In genomic region chr9:60895486-60896110, GRCm38 (mm10) we compare ENCODE assay signal across 9 mouse cellular contexts.
DNase-seq lines count a peak whose midpoint lies in the region; ATAC-seq and TF ChIP-seq lines count a peak whose summit lies in the region.
"Had no signal": no experiment of that assay in that cellular context is flagged by ENCODE, and none has a peak within 500 bp of the region (broad histone marks: within the 10 kb centered on the region; RNA-seq: fewer than 3 reads in every experiment).

No protein-coding gene starts in this region.

- TF ChIP-seq CTCF in thymus, adult 2 months (IDR thresholded peaks at IDR 0.05; ENCODE audit: borderline replicate concordance, control insufficient read depth, extremely low read depth, insufficient read depth, low read length, poor library complexity): no peak

- H3K4me3 ChIP-seq in thymus, adult 2 months (ENCODE audit: control insufficient read depth, insufficient read depth, low read length): no peak overlapping the region
- no peak overlapping the region for H3K4me3 ChIP-seq in kidney, embryonic 16.5 days (ENCODE audit: low read length)
- no peak overlapping the region for H3K4me3 ChIP-seq in limb, embryonic 14.5 days (replicated peaks; ENCODE audit: low read length)
- H3K4me3 ChIP-seq in neural tube, embryonic 15.5 days (replicated peaks): no peak overlapping the region
- H3K4me3 ChIP-seq: myocyte had no signal

- H3K4me1 ChIP-seq in thymus, adult 2 months (replicated peaks; ENCODE audit: control insufficient read depth, insufficient read depth, low read length): no peaks in the 10 kb centered on the region
- peaks cover 13% of the 10 kb centered on the region for H3K4me1 ChIP-seq in kidney, embryonic 16.5 days (ENCODE audit: insufficient read depth, low read length)
- H3K4me1 ChIP-seq in limb, embryonic 14.5 days (ENCODE audit: control insufficient read depth, insufficient read depth, low read length): 0 out of 2 replicates have a peak, but pooled peaks cover 4% of the 10 kb centered on the region
- peaks cover 14% of the 10 kb centered on the region for H3K4me1 ChIP-seq in neural tube, embryonic 15.5 days

- H3K9ac ChIP-seq in kidney, embryonic 16.5 days (replicated peaks; ENCODE audit: low read length): no peak overlapping the region
- H3K9ac ChIP-seq in limb, embryonic 14.5 days (ENCODE audit: low read depth, low read length, severe bottlenecking): no peak overlapping the region
- no peak overlapping the region for H3K9ac ChIP-seq in neural tube, embryonic 15.5 days (replicated peaks)

- no peaks in the 10 kb centered on the region for H3K9me3 ChIP-seq in kidney, embryonic 16.5 days (ENCODE audit: low read length)
- no peaks in the 10 kb centered on the region for H3K9me3 ChIP-seq in limb, embryonic 14.5 days (ENCODE audit: control insufficient read depth, low read length)
- H3K9me3 ChIP-seq in neural tube, embryonic 15.5 days (replicated peaks): no peaks in the 10 kb centered on the region

- no peaks in the 10 kb centered on the region for H3K36me3 ChIP-seq in thymus, adult 2 months (ENCODE audit: control insufficient read depth, insufficient read depth, low read length)
- H3K36me3 ChIP-seq in kidney, embryonic 16.5 days (ENCODE audit: insufficient read depth, low read length): no peaks in the 10 kb centered on the region
- no peaks in the 10 kb centered on the region for H3K36me3 ChIP-seq in limb, embryonic 14.5 days (ENCODE audit: control insufficient read depth, insufficient read depth, low read length)
- no peaks in the 10 kb centered on the region for H3K36me3 ChIP-seq in neural tube, embryonic 15.5 days

- TF ChIP-seq POLR2A in thymus, adult 2 months (IDR thresholded peaks at IDR 0.05; ENCODE audit: control insufficient read depth, extremely low read depth, insufficient read depth, low read length, poor library complexity): no peak
- TF ChIP-seq POLR2A in limb, embryonic 14.5 days (IDR thresholded peaks at IDR 0.05; ENCODE audit: borderline replicate concordance, extremely low read depth, insufficient read depth, insufficient read length): no peak

- no peak overlapping the region for H3K27ac ChIP-seq in thymus, adult 2 months (ENCODE audit: control insufficient read depth, insufficient read depth, low read length)
- no peak overlapping the region for H3K27ac ChIP-seq in kidney, embryonic 16.5 days (ENCODE audit: low read length)
- no peak overlapping the region for H3K27ac ChIP-seq in limb, embryonic 14.5 days (replicated peaks; ENCODE audit: low read depth, low read length)
- H3K27ac ChIP-seq in neural tube, embryonic 15.5 days (replicated peaks): no peak overlapping the region

- DNase-seq in thymus, adult 2 months: peak; percentile 5
- DNase-seq in thymus, postnatal 10 days (ENCODE audit: low spot score in 2 of 2): no peak
- DNase-seq in cerebellum, adult 9-10 months: peak; percentile 49
- DNase-seq in frontal cortex, postnatal 10 days (ENCODE audit: low spot score in 2 of 2): peak; percentile 63 to 73
- DNase-seq in limb, embryonic 14.5 days (ENCODE audit: low spot score): peak; percentile 73

- H3K4me2 ChIP-seq in kidney, embryonic 16.5 days (replicated peaks; ENCODE audit: low read depth, low read length): no peak overlapping the region
- H3K4me2 ChIP-seq in limb, embryonic 14.5 days (replicated peaks; ENCODE audit: low read depth, low read length, severe bottlenecking): no peak overlapping the region
- H3K4me2 ChIP-seq in neural tube, embryonic 15.5 days: no peak overlapping the region

- ATAC-seq in kidney, embryonic 16.5 days (ENCODE audit: low FRiP score, low TSS enrichment): peak; percentile 82
- ATAC-seq in limb, embryonic 14.5 days (ENCODE audit: low FRiP score, low read depth): peak; percentile 60; the same call in 1 of the 2 replicates
- ATAC-seq in neural tube, embryonic 15.5 days (ENCODE audit: low FRiP score): peak; percentile 66; the same call in 1 of the 2 replicates
- ATAC-seq in inflammation-experienced regulatory T-cells, adult 6 months: no peak

- H3K27me3 ChIP-seq in thymus, adult 2 months (ENCODE audit: control insufficient read depth, insufficient read depth, low read length): no peaks in the 10 kb centered on the region
- 0 out of 2 replicates have a peak, but pooled peaks cover 3% of the 10 kb centered on the region for H3K27me3 ChIP-seq in kidney, embryonic 16.5 days (ENCODE audit: insufficient read depth, low read length)
- H3K27me3 ChIP-seq in limb, embryonic 14.5 days (ENCODE audit: control insufficient read depth, insufficient read depth, low read length): no peaks in the 10 kb centered on the region
- H3K27me3 ChIP-seq in neural tube, embryonic 15.5 days (replicated peaks): peaks cover 7% of the 10 kb centered on the region

- WGBS in thymus, adult 2 months: 74% methylated on average over 8 of the region's 8 CpGs
- 35% methylated on average over 8 of the region's 8 CpGs for WGBS in kidney, embryonic 16.5 days
- WGBS in limb, embryonic 14.5 days: 52% methylated on average over 8 of the region's 8 CpGs
- 57% methylated on average over 8 of the region's 8 CpGs for WGBS in neural tube, embryonic 15.5 days

Comparison
In these comparisons a context has a peak if more than half of its experiments do, and no peak if none do; other contexts are left out.
1. DNase-seq: peak in thymus, adult 2 months (single experiment), cerebellum, adult 9-10 months (single experiment), frontal cortex, postnatal 10 days (2 of 2) and limb, embryonic 14.5 days (single experiment); none in thymus, postnatal 10 days (0 of 2).